Mouse (Mus musculus) kidney, adult 18-20 months (tissue): ENCODE results near the gene Lbhd2.

Source experiments
- DNase-seq: peaks from one replicate; pipeline ENCODE4 v3.0.0; 2021

Gene Lbhd2

DNA sequence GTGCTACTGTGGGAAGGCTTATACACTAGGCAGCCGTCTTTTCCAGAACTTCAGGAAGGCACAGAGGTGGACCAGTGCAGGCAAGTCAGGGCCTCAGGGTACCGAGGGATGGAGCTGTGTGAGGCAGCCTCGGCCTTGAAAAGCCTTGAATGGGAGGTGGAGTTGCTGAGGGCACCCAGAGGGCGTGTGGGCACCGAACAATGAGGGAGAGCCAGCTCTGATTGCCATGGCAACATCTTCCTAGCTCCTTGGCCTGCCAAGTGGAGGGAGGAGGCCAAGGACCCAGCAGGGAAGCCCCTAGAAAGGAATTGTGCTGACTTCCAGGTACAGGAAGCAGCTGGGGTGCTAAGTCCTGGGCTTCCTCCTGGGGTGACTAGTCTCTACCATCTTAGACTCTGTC lies 3.0 kb downstream of the Lbhd2 start:
- no peak for DNase-seq

DNA sequence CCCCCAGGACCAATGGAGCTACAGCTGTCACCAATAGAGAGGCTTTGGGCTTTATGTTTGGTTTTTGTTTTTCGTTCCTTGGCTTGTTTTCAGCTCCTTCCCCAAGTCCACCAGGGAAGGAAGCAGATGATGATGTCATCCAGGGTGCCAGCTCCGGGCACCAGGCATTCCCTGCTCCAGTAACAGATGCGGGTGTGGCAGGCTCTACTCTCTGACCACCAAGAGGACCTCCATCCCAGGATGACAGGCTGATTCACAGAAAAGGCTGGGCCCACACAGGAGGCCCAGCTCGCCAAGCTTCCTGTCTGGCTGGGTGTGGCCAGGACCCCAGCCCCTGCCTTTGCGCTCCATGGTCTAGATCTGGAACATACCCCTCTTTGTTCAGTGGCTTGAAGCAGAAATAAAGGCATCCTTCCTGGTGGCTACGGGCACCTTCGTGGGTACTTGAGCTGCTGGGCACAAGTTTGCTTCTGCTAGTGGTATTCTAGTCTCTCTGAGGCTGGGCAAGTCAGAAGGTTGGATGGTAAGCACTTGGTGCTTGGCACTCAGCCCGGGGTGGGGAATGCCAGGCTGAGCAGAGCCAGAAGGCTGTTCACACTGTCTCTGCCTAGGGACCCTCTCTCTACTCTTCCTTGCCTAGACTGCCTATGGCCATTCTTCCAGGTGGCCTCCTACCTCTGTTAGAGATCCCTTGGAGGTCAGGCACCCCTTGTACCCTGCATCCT lies 5.2 kb downstream of the Lbhd2 start:
- no peak for DNase-seq

DNA sequence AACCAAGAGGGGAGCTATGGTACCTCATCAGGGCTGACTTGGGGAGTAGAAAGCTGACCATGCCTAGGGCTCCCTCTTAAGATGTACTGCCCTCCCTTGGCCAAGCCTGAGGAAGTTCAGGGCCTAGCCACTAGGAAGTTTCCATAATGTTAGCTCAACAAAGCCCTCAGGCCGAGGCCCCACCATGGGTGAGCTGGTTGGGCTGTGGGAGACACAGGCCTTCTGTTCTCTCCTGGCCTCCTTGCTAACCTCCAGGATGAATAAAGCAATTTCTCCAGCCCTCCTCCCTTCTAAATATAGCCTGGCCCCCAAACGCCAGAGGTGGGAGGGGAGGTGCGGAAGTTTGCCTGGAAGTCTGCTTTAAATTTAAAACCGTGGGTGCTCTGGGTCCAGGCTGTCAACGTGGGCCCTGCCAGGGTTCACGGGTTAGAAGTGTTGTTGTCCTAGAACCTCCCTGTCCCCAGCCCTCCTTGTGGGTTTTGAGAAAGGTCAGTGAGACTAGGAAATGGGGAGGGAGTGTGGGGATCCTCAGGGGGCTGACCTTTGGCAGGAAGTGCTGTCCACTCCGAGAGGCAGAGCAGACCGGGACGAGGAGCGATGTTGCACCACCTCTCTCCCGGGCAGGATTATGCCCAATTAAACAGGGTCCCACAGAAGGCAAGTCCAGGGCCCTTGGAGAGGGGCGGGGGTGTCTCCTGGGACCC lies 6.1 kb downstream of the Lbhd2 start:
- DNase-seq: peak; percentile 21

DNA sequence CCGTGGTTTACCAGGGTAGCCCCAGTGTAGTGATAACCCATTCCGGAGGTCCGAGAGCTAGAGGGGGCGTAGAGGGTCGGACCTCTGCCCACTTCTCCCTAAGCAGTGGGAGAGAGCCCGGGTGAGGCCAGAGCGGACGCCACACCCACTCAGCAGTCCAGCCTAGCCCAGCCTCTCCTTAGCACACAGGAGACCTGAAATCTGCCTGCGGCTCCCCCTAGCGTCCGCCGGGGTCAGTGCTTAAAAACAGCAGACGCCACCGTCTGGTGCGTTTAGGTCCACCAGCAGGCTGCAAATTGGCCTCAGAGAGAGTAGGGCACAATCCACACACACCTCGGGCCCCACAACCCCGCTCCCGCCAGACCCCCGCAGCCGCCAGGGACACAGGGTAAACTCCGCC lies 6.7 kb downstream of the Lbhd2 start:
- peak; percentile 92 for DNase-seq

DNA sequence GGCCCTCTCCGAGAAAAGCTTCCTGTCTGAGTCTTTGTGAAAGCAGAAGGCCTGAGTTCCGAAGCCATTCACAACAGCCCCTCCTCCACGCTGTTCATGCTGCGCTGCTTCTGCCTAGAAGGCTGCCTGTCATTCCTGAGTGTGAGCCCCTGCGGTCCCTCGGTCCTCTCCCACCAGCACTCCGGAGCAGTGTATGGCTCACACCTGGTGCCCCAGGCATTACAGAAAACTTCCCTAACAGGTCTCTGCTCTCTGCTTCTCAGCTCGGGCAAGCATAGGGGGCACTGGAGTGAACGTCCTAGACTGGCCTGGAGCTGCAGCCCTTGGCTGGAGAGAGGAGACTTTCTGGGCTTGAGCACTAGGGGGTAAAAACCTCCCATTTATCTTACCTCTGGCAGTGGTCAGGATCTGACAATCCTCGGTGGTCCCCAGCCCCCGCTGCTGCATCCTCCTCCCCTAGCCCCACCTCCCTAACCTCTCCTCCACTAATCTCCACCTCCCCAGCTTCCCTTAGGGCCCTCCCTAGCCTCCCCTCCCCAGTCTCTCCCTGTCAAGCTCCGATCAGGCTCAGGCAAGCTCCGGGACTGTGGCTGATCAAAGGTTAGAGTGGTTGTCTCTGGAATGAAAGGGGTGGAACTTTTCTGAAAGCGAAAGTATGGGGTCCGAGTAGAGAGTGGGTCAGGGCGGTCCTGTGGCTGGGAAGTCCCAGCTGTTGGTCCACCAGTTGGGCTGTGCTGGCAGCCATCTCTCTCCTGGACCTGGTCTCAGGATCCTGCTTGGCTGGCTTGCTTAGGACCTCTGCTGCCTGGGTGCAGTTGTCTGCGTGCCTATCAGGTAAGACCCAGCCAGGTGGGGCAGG lies 10.5 kb downstream of the Lbhd2 start, which contains the start of gene Exoc3l4:
Gene Exoc3l4, plus strand, starts transcription at position 97 of the 859 bp plus-strand sequence.
- DNase-seq: peak; percentile 52

DNA sequence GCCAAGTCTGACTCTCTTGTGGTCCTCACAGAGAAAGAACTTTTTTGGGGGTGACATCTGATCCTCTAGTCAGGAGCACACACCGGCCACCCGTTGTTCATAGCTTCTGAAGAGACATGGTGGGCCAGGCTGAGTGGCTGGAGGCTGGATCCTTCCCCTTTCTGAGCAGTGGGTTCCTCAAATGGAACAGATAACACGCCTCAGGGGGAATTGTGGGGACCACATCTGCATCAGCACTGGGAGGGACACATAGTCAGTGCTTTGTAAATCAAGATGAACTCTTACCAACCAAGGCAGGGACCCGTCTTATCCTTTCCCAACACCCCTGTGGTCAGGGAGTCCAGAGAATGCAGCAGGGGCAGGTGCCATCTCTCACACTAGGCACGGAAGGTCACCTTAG lies 13.3 kb downstream of the Lbhd2 start:
- no peak for DNase-seq

DNA sequence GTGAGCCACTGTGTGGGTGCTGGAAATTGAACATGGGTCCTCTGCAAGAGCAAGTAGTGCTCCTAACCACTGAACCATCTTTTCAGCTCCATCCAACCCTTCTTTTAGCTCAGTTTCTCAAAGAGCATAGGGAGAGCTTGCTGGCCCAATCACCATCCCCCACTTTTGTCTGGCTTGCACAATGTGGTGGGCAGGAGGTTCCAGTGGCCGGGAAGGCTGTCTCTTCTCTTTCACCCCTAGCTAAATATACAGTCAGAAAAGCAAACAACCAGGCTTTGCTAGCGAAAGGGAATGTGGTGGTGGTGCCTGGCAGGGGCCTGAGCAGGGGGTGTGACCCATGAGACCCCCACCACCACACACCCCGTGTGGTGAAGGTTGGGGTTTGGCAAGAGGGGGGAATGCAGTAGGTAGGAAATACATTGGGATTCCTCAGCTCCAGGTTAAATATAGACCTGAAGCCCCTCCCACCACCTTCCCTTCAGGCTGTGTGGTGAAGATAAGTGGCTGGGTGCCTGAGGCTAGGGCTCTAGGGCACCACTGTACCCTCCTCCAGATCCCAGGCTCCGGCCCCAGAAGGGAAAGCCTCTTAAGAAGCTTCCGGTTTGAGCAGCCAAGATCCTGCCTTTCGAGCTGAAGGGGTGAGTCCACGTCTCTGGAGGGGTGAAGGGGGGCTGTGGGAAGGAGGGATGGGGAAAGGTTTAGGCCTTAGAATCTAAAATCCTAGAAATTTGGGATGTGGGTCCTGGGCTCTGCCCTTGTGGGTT lies 14.5 kb downstream of the Lbhd2 start:
- DNase-seq: no peak

DNA sequence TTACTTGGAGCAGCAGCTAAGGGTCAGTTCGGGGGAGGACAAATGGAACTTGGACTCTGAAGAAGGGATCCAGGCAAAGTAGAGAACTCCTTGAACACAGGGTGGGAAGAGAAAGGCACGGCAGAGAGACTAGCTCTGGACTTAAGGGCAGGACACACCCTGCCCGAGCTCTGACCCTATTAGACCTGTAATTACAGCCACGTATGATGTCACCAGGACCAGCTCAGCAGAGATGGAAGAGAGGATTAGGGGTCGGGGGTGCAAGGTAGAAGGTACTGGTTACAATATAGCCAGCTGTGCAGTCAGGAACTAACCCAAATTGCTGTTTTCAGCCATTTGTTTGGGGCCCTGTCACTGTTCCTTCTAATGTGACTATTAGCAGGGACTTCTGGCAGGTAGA lies 16.2 kb downstream of the Lbhd2 start:
- DNase-seq: no peak

DNA sequence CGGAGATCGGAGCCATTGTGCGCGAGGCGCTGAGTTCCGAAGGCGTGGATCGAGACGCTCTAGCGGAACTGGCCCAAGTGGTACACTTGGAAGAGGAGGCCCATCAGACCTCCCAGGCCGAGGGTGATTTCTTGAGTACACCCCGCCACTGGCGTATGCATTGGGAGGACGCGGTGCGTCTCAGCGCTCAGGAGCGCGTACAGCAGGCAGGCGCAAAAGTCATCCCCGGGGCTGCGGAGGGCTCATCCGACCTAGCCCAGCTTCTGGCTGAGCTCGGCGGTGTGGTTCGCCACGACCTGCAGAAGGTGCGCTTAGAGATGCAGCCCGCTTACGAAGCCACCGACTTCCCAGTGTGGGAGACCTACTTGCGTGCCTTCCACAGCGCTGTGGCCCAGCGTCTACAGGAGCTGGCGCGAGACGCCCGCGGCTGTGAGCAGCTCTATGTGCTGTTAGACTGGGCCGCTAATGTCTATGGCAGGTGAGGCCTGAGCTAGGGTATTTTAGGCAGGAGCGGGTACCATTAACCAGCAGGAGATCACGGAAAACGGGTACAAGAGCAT lies 17.0 kb downstream of the Lbhd2 start:
- DNase-seq: no peak

DNA sequence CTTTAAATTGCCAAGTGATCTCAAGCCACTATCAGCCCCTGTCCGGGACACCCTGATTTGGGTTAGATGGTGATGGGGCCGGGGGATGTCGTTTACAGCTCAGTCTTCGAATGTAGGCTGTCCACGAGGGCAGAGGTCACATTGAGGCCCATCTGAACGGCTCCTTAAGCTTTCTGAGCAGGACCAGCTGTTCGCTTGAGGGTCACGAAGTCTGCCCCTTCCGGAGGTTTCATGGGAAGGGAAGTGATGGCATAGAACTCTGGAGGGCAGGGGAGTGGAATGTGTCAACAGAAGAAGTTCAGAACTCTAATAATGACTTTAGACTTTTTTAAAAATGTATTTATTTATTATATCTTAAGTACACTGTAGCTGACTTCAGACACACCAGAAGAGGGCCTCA lies 17.9 kb downstream of the Lbhd2 start:
- no peak for DNase-seq

DNA sequence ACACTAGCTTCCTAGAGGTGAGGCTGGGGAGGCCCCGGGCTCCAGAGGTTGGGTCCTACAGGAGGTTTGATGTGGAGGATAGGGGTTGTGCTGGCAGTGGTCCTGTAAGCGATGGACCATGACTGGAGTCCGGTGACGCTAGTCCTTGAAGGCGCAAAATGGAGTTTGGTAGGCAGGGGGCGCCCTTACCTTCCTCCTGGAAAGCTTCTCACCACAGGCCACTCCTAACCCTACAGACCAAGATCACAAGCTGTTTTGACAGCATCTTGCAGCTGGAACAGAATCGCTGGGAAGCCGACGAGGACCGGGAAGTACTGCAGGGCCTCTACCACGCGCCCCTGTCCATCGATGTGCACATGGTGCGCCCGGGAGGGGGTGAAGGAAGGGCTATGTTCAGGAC lies 18.6 kb downstream of the Lbhd2 start:
- peak; percentile 95 for DNase-seq

DNA sequence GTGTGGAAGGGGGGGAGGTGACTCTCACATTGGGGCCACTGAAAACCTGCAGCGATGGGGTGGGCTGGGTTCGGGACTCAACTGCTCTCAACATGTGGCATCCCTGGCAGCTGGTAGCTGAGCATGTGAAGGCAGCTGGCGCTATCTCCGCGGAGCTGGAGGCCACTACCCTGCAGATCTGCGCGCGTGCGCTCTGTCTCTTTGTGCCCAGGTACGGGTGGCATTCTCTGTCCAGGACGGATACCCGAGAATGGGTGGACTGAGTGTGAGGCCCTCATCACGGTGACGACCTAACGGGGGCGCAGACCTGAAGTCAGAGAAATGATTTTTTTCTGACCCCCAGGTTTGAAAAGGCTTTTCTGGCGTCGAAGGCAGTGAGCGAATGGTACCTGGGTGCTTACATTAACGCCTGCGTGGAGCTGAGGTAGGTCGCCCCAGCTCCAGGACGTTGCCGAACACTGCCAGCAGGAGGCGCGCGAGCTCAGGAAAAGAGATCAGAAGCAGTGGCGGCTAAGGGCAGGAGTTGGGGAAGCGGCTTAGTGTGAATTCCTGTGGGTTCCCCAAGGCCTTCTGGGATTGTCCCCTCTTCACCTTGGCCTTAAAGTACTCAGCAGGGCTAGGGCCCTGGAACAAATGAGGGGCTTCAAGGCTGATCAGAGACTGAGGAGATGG lies 19.3 kb downstream of the Lbhd2 start:
- peak; percentile 97 for DNase-seq

DNA sequence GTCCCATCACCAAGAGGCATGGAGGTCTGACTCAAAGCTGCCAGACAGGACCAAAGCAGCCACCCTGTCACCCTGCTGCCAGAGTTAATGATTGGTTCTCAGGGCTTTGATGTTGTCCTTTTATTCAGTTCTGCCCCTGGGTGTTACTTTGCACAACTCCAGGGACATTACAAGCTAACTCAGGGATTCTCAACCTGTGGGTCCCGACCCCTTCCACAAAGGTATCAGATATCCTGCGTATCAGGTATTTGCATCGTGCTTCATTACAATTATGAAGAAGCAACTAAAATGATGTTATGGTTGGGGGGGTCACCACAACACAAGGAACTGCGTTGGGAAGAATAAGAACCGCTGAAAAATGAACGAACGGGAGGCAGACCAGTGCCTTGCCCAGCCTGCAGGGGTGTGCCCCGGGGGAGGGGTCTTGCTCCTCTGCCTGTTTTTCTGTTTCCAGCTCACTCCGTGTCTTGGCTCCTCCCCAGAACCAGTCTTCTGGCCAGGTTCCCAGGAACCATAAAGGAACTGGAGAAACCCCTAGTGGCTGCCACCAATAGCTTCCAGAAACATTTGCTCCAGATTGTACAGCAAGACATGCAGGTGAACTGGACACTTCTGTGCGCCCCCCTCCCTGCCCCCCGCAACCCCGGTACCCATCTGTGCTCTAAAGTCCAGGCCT lies 21.0 kb downstream of the Lbhd2 start:
- DNase-seq: peak; percentile 69

DNA sequence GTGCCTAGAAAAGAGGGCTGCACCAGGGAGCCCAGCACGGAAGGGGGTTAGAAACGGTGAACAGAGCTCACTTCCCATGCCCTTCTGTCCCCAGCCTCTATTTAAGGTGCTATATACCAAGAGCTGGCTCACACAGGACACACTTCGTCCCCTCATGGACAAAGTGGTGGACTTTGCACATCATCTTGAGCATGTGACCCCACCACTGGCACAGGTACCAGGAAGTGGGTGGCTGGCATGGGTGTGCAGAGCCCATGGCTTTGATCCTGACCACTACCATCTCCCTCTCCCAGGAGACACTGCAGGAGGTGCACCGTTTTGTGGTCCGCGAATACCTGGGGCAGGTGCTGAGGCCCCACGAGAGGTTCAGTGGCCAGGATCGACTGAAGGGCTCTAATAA lies 21.8 kb downstream of the Lbhd2 start:
- peak; percentile 62 for DNase-seq

DNA sequence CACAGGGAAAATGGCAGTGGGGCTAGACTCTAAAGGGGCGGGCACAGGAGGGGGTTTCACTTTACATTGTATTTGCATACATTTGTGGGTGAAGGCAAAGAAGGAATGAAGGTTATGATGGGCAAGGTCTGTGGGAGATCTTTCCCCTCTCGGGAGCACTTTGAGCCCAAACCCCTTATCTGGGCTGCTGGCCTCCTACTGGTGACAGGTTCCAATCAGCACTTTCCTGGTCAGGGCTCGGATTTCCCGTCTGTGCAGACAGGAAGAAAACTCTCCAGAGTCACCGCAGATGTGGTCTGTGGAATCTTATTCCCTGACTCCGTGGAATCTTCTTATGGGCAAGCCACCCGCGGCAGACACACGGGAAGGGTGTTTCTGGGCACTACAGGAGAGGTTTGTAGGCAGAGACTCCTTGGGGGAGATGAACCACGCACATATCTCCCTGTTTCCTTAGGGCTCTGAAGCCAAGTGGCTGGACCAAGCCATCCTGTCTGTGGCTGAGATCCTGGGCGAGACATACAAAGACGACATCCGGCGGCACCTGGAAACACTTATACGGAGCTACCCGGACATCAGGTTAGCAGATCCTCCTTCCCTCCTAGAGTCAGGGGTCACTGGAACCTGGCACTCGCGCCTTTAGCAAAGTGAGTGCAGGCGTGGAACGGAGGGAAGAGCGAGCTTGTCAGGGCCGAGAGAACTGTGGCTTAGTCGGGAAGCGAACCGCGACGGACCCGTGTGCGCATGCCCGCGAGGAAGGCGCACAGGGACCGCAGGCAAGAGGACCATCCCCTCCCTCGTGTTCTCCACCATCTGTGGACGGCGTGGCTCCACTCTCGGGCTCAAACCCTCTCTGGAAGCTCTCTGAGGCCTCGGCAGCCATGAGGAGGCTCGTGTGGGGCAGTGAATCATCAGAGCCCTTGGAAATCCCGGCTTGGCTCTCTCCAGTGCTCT lies 22.6 kb downstream of the Lbhd2 start:
- peak; percentile 70 for DNase-seq

DNA sequence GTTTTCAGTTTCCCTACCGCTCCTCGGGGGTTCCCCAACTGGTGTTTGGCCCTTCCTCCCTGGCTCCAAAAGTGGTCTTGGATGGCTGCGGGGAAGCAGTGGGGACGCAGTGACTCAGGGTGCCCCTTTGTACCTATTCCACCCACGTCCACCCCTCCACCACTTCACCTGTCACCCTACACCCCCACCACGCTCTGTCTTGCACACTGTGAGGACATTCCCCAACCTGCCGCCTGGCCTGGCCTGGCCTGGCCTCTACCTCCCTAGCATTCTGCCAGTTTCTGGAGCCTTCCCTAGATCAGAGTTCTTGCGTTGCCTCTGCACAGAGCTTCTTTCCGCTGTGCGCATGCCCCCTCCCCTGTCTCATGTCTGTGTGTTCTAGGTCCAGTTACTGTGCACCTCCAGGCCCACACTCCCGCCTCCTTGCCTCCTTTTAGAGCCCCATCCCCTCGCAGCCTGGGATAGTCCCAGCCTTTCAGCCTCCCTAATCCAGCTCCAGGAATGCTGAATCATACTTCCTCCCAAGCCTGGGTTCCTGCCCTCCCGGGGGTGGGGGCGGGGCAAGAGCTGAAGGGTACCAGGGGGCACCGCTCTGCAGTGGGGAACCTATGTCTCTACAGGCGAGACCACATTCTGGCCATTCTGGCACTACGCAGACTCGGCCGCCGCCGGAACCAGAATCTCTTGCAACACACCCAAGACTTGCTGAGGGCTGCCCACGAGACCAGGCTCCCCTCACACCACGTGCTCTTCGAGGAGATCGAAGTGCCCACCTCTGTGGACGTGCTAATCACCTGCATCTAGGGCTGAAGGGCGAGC lies 23.6 kb downstream of the Lbhd2 start:
- DNase-seq: peak; percentile 55

DNA sequence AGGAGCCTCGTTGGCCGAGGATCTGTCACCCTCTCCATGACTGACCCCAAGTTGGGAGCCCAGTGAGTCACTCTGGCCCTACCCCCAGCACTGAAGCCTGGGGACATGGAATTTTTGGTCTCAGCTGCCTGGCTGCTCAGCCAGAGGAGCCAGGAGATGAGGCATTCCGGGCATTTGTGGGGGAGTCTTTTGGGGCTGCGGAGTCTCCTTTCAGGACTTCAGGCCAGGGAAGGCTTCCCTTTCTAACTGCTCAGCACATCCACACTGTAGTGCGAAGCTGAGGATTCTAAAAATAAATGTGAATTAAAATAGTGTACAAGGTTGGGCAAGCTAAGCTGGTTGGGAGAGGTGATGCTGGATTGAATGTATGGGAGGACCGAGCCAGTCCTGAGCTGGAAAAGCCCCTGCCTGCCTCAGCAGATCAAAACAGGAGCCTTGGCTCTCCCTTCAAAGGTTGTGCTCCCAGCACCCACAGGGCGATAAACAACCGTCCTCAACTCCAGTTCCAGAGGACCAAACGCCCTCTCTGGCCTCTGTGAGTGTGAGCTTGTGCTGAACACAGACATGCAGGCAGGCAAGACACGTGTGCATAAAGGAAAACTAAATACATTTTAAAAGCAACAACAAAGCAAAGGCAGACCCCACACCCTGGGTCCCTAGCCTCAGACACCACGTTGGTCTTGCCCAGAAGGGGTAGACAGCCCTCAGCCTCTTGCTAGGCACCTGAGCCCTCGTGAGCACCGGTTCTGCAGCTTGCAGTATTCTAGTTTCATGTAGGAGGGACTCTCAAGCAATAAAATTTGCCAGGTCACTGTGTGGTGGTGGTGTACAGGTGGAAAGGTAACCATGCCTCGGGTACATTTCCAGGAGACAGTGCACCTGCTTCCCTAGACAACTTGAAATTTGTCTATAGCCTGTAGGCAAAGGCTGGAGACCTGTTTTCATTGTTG lies 24.5 kb downstream of the Lbhd2 start:
- peak; percentile 37 for DNase-seq

DNA sequence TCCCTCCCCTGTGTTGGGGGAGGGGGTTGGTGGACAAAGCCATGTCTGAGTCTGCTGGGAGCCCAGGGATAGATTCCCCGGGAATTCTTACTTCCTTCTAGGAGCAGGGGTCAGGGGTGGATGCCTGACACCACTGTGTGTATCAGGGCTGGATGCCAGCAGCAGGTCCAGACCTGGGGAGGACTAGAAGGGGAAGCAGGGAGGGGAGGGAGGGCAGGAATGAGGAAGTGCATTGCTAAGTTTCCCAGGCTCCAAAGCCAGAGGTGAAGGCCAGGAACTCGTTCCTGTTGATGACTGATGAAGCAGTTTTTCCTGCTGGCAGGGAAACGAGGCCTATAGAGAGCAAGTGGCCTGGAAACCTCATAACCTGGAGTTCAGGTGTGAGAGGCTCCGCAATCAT lies 25.5 kb downstream of the Lbhd2 start:
- DNase-seq: peak; percentile 48
